Mouse (Mus musculus) embryo, embryonic 11 days (tissue): Measurements from ENCODE around the gene Myt1l.

Source experiments
- DNase-seq: peaks from one replicate; pipeline ENCODE4 v3.0.0-alpha.2; 2015

The Myt1l gene

GRCm38 (mm10) chr12:29921481-29921880 lies 393.3 kb downstream of the Myt1l start:
- DNase-seq: no peak

GRCm38 (mm10) chr12:29926896-29927295 lies 398.7 kb downstream of the Myt1l start:
- DNase-seq: peak; percentile 79

- DNase-seq: no peak
These were observed 402.4 kb downstream of the Myt1l start for GRCm38 (mm10) chr12:29930591-29930990.

GRCm38 (mm10) chr12:29932951-29933350 lies 404.8 kb downstream of the Myt1l start:
- no peak for DNase-seq

GRCm38 (mm10) chr12:29933501-29933900 lies 405.3 kb downstream of the Myt1l start:
- no peak for DNase-seq

- DNase-seq: no peak
These were observed 406.0 kb downstream of the Myt1l start for GRCm38 (mm10) chr12:29934120-29934581.

- DNase-seq: no peak
These were observed 409.1 kb downstream of the Myt1l start, which contains the start of gene Pxdn for GRCm38 (mm10) chr12:29937308-29937707. Gene Pxdn (plus strand): TSS chr12:29937608.

GRCm38 (mm10) chr12:29937851-29938375 lies 409.7 kb downstream of the Myt1l start:
- peak; percentile 92 for DNase-seq

- peak; percentile 85 for DNase-seq
These were observed 410.3 kb downstream of the Myt1l start for GRCm38 (mm10) chr12:29938376-29939041.

GRCm38 (mm10) chr12:29939261-29939671 lies 411.1 kb downstream of the Myt1l start:
- DNase-seq: no peak

- no peak for DNase-seq
These were observed 414.3 kb downstream of the Myt1l start for GRCm38 (mm10) chr12:29942435-29942834.

GRCm38 (mm10) chr12:29944650-29945049 lies 416.5 kb downstream of the Myt1l start:
- DNase-seq: no peak

GRCm38 (mm10) chr12:29945182-29945743 lies 417.1 kb downstream of the Myt1l start:
- DNase-seq: no peak

GRCm38 (mm10) chr12:29951043-29951442 lies 422.9 kb downstream of the Myt1l start:
- DNase-seq: no peak

- no peak for DNase-seq
These were observed 423.3 kb downstream of the Myt1l start for GRCm38 (mm10) chr12:29951485-29951884.

- no peak for DNase-seq
These were observed 423.9 kb downstream of the Myt1l start for GRCm38 (mm10) chr12:29952102-29952501.

GRCm38 (mm10) chr12:29953999-29954398 lies 425.8 kb downstream of the Myt1l start:
- no peak for DNase-seq

GRCm38 (mm10) chr12:29954464-29954863 lies 426.3 kb downstream of the Myt1l start:
- no peak for DNase-seq

- DNase-seq: no peak
These were observed 428.8 kb downstream of the Myt1l start for GRCm38 (mm10) chr12:29956969-29957368.

- no peak for DNase-seq
These were observed 430.5 kb downstream of the Myt1l start for GRCm38 (mm10) chr12:29958637-29959036.

GRCm38 (mm10) chr12:29961041-29961440 lies 432.9 kb downstream of the Myt1l start:
- no peak for DNase-seq

GRCm38 (mm10) chr12:29965016-29965415 lies 436.8 kb downstream of the Myt1l start:
- no peak for DNase-seq

- no peak for DNase-seq
These were observed 443.7 kb downstream of the Myt1l start for GRCm38 (mm10) chr12:29971795-29972464.

GRCm38 (mm10) chr12:29972533-29972932 lies 444.3 kb downstream of the Myt1l start:
- no peak for DNase-seq
